Mouse (Mus musculus) natural killer cell, adult 2 months (primary cell): ENCODE data around the gene Vmn1r116.
"Not testable (repeated sequence)": the region's sequence is repeated elsewhere in the genome, so short reads cannot be mapped to it uniquely, and the experiment has no call there.

Experiments used
- DNase-seq, 2 experiments: peaks; one replicate each; pipeline ENCODE4 v3.0.0; 2022; ENCODE audit warnings: low spot score in 2 of 2

Gene Vmn1r116

GRCm38 (mm10) chr7:20871956-20872355 is at the start of gene Vmn1r116:
Vmn1r116 (plus strand) TSS chr7:20872256.
- not testable (repeated sequence) for DNase-seq

- not testable (repeated sequence) for DNase-seq
Observed at GRCm38 (mm10) chr7:20844885-20845284, 27.2 kb upstream of the Vmn1r116 start, which contains the start of gene Vmn1r115. Vmn1r115 (minus strand) TSS chr7:20844985.

GRCm38 (mm10) chr7:20884021-20884420 is 12.0 kb downstream of the Vmn1r116 start, which contains the start of gene Vmn1r117:
Vmn1r117 (minus strand) TSS chr7:20884121.
- not testable (repeated sequence) for DNase-seq

GRCm38 (mm10) chr7:20912247-20912646 is 40.2 kb downstream of the Vmn1r116 start, which contains the start of gene Vmn1r118:
Vmn1r118 (minus strand) TSS chr7:20912347.
- DNase-seq = not testable (repeated sequence)
